Mouse (Mus musculus): ENCODE results near the gene Apol7a. TPM values are rescaled to one million over a fixed set of nuclear protein-coding genes. Genes with fewer than 3 reads are reported as not detected.

Apol7a gene
- polyA plus RNA-seq (2012; rRNA removed), result not detected in 2 replicates

GRCm38 (mm10) chr15:77399027-77399426, at the start of gene Apol7a:
Gene Apol7a, minus strand, starts transcription at chr15:77399110.

GRCm38 (mm10) chr15:77447392-77447791, 48.5 kb upstream of the Apol7a start, which contains the start of gene Apol7b:
Gene Apol7b, minus strand, starts transcription at chr15:77447492.

DNA sequence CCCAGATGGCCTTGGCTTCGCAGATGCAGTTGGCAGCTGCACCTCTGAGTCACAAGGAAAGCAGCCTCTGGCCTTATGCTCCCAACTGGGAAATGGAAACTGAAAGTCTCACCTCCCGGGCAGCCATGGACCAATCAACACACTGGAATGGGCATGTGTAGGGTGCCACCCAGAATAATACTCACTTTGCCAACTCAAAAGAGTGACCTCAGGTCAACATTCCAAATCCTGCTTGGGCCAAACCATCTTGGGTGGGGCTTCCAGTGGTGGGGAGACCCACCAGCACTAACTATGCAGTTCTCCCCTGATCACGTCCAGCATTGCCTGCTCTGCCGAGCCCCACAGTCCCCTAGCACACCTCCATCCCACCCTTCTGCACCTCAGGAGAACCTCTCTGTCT, 12.1 kb upstream of the Apol7a start, which contains the start of gene Apol9a:
Gene Apol9a (minus strand): TSS at position 101 of the 400 bp plus-strand sequence.

Other genes with a start within 250 kb of the Apol7a start
- gene Rbfox2, start 92.1 kb downstream of the Apol7a start, polyA plus RNA-seq (2012; rRNA removed), result 102 and 173 TPM in 2 replicates
- 0.04 TPM in 1 of 2 replicates, not detected in the other for gene Apol9a, start 12.0 kb upstream of the Apol7a start, polyA plus RNA-seq (2012; rRNA removed)
- gene Apol7b, start 48.4 kb upstream of the Apol7a start, polyA plus RNA-seq (2012; rRNA removed), result not detected in 2 replicates
- gene Apol10a, start 77.9 kb upstream of the Apol7a start, polyA plus RNA-seq (2012; rRNA removed), result 0.02 TPM in 1 of 2 replicates, not detected in the other
- gene Apol11a, start 109.2 kb upstream of the Apol7a start, polyA plus RNA-seq (2012; rRNA removed), result 0.04 TPM in 1 of 2 replicates, not detected in the other
- gene Apol7c, start 134.2 kb upstream of the Apol7a start, polyA plus RNA-seq (2012; rRNA removed), result not detected in 2 replicates
- not detected in 2 replicates for gene 1700025B11Rik, start 162.8 kb upstream of the Apol7a start, polyA plus RNA-seq (2012; rRNA removed)
- 0.02 and 0.05 TPM in 2 replicates for gene Apol10b, start 197.0 kb upstream of the Apol7a start, polyA plus RNA-seq (2012; rRNA removed)
- not detected in 2 replicates for gene Gm36245, start 200.1 kb upstream of the Apol7a start, polyA plus RNA-seq (2012; rRNA removed)
- gene Apol11b, start 244.2 kb upstream of the Apol7a start, polyA plus RNA-seq (2012; rRNA removed), result 0.06 TPM in 1 of 2 replicates, not detected in the other

Data from central nervous system, embryonic 11.5 days (tissue).